Mouse (Mus musculus): ENCODE data around the gene Anp32e. TPM values are rescaled to one million over a fixed set of nuclear protein-coding genes. Genes with fewer than 3 reads are reported as not detected.
A peak's percentile ranks its signal among the peaks of the same experiment; 100 is the strongest.
"Not testable (repeated sequence)": the region's sequence is repeated elsewhere in the genome, so short reads cannot be mapped to it uniquely, and the experiment has no call there.

The Anp32e gene
- total RNA-seq, 4 experiments from 2014 or later = 76.7 to 95.7 (median 82.9) TPM

DNA sequence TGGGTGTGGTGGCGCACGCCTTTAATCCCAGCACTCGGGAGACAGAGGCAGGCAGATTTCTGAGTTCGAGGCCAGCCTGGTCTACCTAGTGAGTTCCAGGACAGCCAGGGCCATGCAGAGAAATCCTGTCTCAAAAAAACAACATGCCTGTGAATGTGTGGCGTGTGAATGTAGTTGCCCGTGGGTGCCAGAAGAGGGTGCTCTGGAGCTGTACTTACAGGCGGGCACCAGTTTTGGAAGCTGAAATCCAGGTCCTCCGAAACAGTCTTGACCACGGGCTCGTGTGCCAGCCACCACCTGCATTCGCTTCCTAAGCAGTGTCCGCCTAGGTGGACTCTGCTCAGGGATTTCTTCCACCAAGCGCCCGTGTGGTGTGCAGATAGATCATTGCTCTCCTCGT lies 9.8 kb downstream of the Anp32e start:
- no peak for DNase-seq (ENCODE audit: low spot score)

DNA sequence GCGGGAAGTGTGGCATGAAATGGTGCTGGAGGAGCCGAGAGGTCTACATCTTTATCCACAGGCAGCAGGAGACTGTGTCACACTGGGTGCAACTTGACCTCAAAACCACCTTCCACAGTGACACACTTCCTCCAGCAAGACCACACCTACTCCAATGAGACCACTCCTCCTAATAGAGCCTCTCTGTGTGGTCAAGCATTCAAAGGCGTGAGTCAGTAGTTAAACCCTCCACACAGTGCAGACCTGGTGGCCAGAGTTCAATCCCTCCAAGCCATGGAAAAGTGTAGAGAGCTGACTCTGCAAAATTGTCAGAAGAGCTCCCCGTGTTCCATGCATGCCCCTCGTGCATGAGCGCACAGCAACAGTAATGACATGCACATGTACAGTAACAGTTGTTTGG lies 13.7 kb downstream of the Anp32e start:
- no peak for DNase-seq (ENCODE audit: low spot score)

GRCm38 (mm10) chr3:95943226-95943625 lies 14.2 kb downstream of the Anp32e start:
- no peak for DNase-seq (ENCODE audit: low spot score)

DNA sequence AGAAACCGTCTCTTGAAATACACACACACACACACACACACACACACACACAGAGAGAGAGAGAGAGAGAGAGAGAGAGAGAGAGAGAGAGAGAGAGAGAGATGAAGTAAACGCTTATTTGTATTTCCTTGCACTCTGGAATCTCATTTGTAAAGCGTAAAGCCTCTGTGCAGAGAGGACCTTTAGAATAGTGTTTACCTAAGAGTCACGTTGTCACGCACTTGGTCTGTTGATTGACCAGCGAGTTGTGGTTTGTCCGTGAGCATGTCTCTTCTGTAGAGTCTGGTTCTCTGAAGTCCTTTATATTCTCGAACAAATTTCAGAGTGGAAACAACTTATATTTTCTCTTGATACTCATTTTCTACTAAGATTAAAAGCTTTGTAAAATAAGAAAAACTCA lies 15.7 kb downstream of the Anp32e start:
- no peak for DNase-seq (ENCODE audit: low spot score)

DNA sequence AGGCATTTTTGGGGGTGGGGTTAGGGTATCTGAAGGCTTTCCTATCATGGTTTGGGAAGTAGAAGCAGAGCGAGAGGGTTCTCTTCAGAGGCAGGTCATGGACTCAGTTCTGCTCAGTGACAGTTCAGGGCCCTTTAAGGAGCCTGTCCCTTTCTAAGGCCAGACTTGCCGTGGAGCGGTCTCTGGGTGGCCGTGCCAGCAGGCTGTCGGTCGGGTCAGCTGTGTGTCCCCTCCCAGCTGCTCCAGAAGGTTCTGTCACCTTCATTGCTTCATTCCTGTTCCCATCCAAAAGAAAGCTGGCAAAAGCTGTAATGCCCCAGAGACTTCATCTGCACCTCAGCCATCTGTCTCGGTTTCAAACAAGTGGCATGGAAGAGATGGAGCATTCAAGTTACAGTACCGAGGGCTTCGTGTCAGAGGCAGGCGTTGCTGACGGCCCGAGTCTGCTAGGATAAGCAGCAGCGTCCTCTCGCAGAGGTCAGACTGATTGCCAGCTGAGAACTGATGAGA lies 16.7 kb downstream of the Anp32e start:
- no peak for DNase-seq (ENCODE audit: low spot score)

GRCm38 (mm10) chr3:95948325-95948724 lies 19.3 kb downstream of the Anp32e start:
- DNase-seq (ENCODE audit: low spot score) = no peak

GRCm38 (mm10) chr3:95950763-95951551 lies 21.9 kb downstream of the Anp32e start:
- peak; percentile 90 for DNase-seq (ENCODE audit: low spot score)

- DNase-seq (ENCODE audit: low spot score) = not testable (repeated sequence)
Observed at GRCm38 (mm10) chr3:95951566-95951965, 22.5 kb downstream of the Anp32e start.

DNA sequence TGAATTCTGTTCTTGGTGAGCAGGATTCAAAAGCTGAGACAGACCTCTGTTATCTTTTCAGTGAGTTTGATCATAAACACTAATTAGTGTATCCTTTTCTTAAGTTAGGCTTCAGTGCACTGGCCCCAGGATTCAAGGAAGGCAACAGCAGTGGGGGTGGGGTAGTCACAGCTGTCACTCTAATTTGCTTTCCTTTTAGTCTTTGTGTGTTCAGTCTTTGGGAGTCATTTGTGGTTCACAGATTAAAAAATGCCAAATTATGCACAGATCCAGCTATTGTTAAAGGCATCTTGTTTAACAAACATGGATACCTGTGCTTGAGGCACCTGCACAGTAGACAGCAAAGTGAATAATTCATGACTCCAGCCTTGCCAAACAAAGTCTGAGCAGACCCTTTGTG lies 24.0 kb downstream of the Anp32e start:
- DNase-seq (ENCODE audit: low spot score) = no peak

DNA sequence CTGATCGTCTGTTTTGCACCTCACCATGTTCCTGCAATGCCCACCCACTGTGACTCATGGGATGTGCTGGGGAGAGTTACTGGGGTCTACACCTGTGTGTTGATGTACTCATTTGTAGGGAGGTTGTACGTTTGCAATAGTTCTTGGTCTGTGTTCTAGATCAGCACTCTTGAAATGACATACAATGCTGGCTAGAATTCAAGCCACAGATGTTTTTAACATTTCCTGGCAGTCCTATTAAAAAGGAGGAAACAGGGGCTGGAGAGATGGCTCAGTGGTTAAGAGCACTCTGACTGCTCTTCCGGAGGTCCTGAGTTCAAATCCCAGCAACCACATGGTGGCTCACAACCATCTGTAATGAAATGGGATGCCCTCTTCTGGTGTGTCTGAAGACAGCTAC lies 24.5 kb downstream of the Anp32e start:
- peak; percentile 69 for DNase-seq (ENCODE audit: low spot score)

GRCm38 (mm10) chr3:95954648-95955173 lies 25.7 kb downstream of the Anp32e start:
- not testable (repeated sequence) for DNase-seq (ENCODE audit: low spot score)

DNA sequence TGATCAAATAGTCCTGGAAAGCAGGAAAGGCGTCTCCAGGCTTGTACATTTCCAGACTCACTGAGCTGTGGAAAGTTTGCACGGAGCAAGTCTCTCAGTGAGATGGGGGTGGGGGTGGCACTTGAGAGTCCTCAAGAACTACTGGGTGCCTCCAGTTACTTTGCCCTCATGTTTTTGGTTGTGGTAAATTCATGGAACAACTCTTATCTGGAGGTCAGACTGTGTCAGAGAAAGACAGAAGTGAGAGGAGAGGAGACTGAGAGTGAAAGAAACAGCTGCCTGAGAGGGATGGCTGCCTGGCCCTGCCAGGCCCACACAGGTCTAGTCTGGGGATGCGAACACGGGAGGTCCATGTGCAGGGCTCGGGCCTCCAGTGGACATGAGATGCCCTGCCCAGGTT lies 26.3 kb downstream of the Anp32e start:
- no peak for DNase-seq (ENCODE audit: low spot score)

DNA sequence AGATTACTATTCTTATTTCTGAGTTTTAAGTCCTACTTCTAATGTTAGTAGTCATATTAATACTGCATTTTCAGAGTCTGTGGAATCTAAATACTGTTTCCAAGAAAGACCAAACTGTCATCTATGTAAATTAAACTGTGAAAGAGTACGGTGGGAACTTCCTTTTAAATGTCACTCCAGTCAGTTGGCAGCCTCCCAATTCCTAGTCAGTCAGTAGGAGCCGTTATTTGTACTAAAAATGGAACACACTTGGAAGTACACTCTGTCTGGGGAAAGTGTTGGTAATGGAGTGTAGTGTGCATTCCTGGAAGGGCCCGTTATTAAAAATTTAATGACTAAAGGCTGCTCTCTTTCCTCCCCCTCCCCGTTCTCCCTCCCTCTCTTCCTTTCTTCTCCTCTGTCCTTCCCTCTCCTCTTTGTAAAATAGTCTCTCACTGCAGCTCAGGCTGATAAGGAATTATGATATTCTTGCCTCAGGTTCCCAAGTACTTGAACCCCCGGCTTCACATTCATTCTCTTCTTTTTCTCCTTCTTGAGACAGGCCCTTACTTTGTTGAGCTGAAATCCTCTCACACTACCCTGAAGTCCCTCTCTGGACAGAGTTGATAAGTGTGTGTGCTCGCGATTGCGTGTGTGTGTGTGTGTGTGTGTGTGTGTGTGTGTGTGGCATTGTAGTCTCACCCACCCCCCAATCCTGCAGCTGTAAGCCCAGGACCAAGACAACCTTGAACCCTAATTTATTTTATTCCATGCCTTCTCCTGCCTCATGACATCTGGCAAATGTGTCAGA lies 28.5 kb downstream of the Anp32e start:
- peak; percentile 78 for DNase-seq (ENCODE audit: low spot score)

- DNase-seq (ENCODE audit: low spot score) = no peak
Observed at GRCm38 (mm10) chr3:95959082-95959481, 30.0 kb downstream of the Anp32e start.

DNA sequence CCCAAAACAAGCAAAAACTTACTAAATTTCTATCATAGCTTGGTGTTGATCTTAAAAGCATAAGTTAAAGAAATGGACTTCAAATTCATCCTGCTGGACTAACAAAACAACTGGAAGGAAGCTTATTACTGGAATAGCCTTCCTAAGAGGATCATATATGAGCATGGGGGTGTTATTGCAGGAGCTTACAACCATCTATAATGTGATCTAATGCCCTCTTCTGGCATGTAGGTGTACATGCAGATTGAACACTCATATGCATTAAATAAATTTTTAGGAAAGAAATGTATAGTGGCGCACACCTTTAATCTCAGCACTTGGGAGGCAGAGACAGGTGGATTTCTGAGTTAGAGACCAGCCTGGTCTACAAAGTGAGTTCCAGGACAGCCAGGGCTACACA lies 30.8 kb downstream of the Anp32e start:
- DNase-seq (ENCODE audit: low spot score) = no peak

DNA sequence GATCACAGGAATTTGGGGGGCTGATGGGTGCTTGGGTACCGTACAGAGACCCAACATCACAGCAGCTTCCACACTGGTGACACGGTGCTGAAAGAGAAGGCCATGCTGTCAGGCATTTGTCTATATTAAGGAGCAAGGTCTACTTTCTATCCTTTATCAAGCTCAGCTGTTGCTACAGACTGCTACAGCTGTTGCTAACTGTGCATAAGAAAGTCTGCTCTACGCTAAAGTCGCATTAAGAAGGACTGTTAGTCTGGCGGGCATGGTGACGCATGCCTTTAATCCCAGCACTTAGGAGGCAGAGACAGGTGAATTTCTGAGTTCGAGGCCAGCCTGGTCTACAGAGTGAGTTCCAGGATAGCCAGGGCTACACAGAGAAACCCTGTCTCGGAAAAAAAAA lies 33.1 kb downstream of the Anp32e start:
- not testable (repeated sequence) for DNase-seq (ENCODE audit: low spot score)

DNA sequence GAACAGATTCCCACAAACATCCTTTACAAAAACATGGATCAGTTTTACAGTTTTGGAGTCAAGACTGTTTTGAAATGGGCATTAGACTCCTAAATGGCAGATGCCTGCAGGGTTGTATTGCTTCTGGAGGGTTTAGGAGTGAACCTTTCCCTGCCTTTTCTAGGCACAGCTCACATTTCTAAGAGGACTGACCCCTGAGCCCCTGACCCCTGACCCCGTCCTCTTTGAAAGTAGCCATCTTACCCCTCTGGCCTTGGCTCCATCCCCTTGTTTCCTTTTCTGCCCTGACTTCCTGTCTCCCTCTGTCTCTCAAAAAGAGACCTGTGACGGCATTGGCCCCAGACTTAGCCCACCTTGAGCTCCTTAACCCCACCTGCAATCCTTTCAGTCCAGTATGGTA lies 34.2 kb downstream of the Anp32e start:
- DNase-seq (ENCODE audit: low spot score) = no peak

DNA sequence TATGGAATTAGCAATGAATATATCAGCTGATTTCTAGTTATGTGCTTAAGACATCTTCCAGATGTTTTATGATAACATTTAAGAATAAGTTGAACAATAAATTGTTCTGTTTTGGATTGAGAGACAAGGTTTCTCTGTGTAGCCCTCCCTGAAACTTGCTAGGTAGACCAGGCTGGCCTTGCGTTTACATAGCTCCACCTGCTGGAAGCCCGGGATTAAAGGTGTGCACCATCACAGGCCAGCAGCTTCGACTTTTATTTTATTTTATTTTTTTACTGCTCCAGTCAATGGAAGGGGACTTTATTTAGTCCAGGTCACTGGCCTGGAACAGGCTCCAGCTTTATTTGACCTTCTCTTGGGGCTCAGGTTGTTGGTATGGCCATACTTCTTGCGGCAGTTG lies 34.6 kb downstream of the Anp32e start:
- no peak for DNase-seq (ENCODE audit: low spot score)

GRCm38 (mm10) chr3:95965518-95966451 lies 36.7 kb downstream of the Anp32e start:
- no peak for DNase-seq (ENCODE audit: low spot score)

DNA sequence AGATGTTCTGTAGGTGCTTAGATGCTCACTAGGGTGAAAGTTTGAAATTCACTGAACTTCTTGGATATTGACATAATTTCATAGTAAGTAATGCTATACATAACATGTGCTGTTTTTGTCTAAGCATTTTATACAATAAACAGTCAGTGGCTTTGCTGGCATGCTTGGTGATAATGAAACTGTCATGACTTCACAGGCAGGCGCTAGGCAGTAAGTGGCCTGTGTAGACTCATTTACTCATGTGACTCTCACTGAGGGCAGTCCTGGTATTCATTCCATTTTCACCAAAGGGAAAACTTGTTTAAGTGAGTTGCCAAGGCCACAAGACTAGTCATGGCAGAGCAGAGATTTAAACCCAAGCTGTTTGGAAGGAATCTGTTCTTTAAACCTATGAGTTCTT lies 40.2 kb downstream of the Anp32e start:
- DNase-seq (ENCODE audit: low spot score) = no peak

- not testable (repeated sequence) for DNase-seq (ENCODE audit: low spot score)
Observed at GRCm38 (mm10) chr3:95970661-95971060, 41.6 kb downstream of the Anp32e start.
